Comparison of ENCODE assay signal across 27 mouse cellular contexts in genomic region chr11:115819915-115820623, GRCm38 (mm10). TPM values are rescaled to one million over a fixed set of nuclear protein-coding genes. Genes with fewer than 3 reads are reported as not detected.
DNase-seq lines count a peak whose midpoint lies in the region; ATAC-seq and TF ChIP-seq lines count a peak whose summit lies in the region.
"Had no signal": no experiment of that assay in that cellular context is flagged by ENCODE, and none has a peak within 500 bp of the region (broad histone marks: within the 10 kb centered on the region; RNA-seq: fewer than 3 reads in every experiment).

No protein-coding gene starts in this region.

- H3K4me2 ChIP-seq in kidney, embryonic 14.5 days (replicated peaks; ENCODE audit: low read depth, low read length), result no peak overlapping the region
- no peak overlapping the region for H3K4me2 ChIP-seq in liver, embryonic 13.5 days
- H3K4me2 ChIP-seq in liver, postnatal 0 days (ENCODE audit: low read depth, low read length), result no peak overlapping the region
- H3K4me2 ChIP-seq: embryonic facial prominence, embryonic 13.5 days; forebrain, embryonic 12.5 days; forebrain, embryonic 15.5 days; heart, embryonic 13.5 days; hindbrain, embryonic 14.5 days had no signal

- peak; percentile 44 for DNase-seq in gastrocnemius, adult 18-20 months (ENCODE audit: low spot score)
- no peak for DNase-seq in gastrocnemius, postnatal 14 days
- peak; percentile 60 for DNase-seq in kidney, adult 2 months
- no peak for DNase-seq in liver, embryonic 13.5 days
- DNase-seq in liver, postnatal 0 days, result no peak
- no peak for DNase-seq in left cerebral cortex, adult 9 months (ENCODE audit: low spot score in 2 of 2)
- DNase-seq in cerebellum, postnatal 36 days, result no peak
- DNase-seq: adrenal gland, postnatal 10 days; adrenal gland, postnatal 36 days; cerebellum, adult 18-20 months; cerebellum, adult 9-10 months; cerebellum, postnatal 14 days; gastrocnemius, postnatal 36 days; heart, adult 2 months; heart, postnatal 14 days; heart, postnatal 4 days had no signal

- H3K27me3 ChIP-seq in kidney, adult 2 months (replicated peaks; ENCODE audit: control insufficient read depth, insufficient read depth, low read length), result no peaks in the 10 kb centered on the region
- H3K27me3 ChIP-seq in kidney, embryonic 14.5 days (ENCODE audit: control insufficient read depth, insufficient read depth, low read length), result no peaks in the 10 kb centered on the region
- H3K27me3 ChIP-seq in liver, embryonic 13.5 days, result no peaks in the 10 kb centered on the region
- H3K27me3 ChIP-seq in liver, postnatal 0 days (ENCODE audit: insufficient read depth, low read length), result no peaks in the 10 kb centered on the region
- H3K27me3 ChIP-seq: heart, embryonic 13.5 days had no signal

- no peak for ATAC-seq in kidney, embryonic 14.5 days (ENCODE audit: low FRiP score, low TSS enrichment)
- ATAC-seq in liver, embryonic 13.5 days (ENCODE audit: low read depth), result no peak
- no peak for ATAC-seq in liver, postnatal 0 days
- ATAC-seq: activated CD4-positive, CD25-positive, alpha-beta regulatory T cell, adult 4 months; forebrain, embryonic 15.5 days; hindbrain, postnatal 0 days had no signal

- no peak for TF ChIP-seq EP300 in liver, postnatal 0 days (IDR thresholded peaks at IDR 0.05; ENCODE audit: low read depth)

- intact Hi-C loops in gastrocnemius, postnatal 14 days (cut with DNase I; ENCODE audit: low total_unique reads), result loop anchor here (10.0 kb wide), 1 partner anchor 175 kb away; no protein-coding TSS in a partner anchor

- no peak overlapping the region for H3K9ac ChIP-seq in kidney, embryonic 14.5 days (ENCODE audit: low read depth, low read length)
- peak overlapping the region; percentile 19; the same call in 1 of the 2 replicates for H3K9ac ChIP-seq in liver, embryonic 13.5 days
- no peak overlapping the region for H3K9ac ChIP-seq in liver, postnatal 0 days (replicated peaks)
- H3K9ac ChIP-seq: forebrain, embryonic 12.5 days; forebrain, embryonic 15.5 days; heart, embryonic 13.5 days; hindbrain, embryonic 14.5 days had no signal

- H3K4me1 ChIP-seq in kidney, adult 2 months (ENCODE audit: control insufficient read depth, insufficient read depth, low read length), result peaks cover 6% of the 10 kb centered on the region; the same call in 1 of the 2 replicates
- H3K4me1 ChIP-seq in kidney, embryonic 14.5 days (ENCODE audit: control insufficient read depth, insufficient read depth, low read length), result peaks cover 14% of the 10 kb centered on the region
- H3K4me1 ChIP-seq in liver, embryonic 13.5 days (replicated peaks), result peaks cover 33% of the 10 kb centered on the region
- peaks cover 20% of the 10 kb centered on the region for H3K4me1 ChIP-seq in liver, postnatal 0 days (ENCODE audit: insufficient read depth)

- 48% methylated on average over 16 of the region's 16 CpGs for WGBS in kidney, adult 2 months
- WGBS in kidney, embryonic 14.5 days, result 73% methylated on average over 16 of the region's 16 CpGs
- 89% methylated on average over 16 of the region's 16 CpGs for WGBS in liver, embryonic 13.5 days (ENCODE audit: insufficient replicate concordance)
- WGBS in liver, postnatal 0 days (ENCODE audit: insufficient replicate concordance), result 88% methylated on average over 16 of the region's 16 CpGs

- H3K36me3 ChIP-seq in kidney, adult 2 months (ENCODE audit: control insufficient read depth, insufficient read depth, low read length), result no peaks in the 10 kb centered on the region
- peaks cover 29% of the 10 kb centered on the region for H3K36me3 ChIP-seq in kidney, embryonic 14.5 days (ENCODE audit: control insufficient read depth, insufficient read depth, low read length)
- peaks cover 55% of the 10 kb centered on the region for H3K36me3 ChIP-seq in liver, embryonic 13.5 days
- H3K36me3 ChIP-seq in liver, postnatal 0 days (replicated peaks; ENCODE audit: insufficient read depth, low read length), result peaks cover 13% of the 10 kb centered on the region; the same call in 1 of the 2 replicates

- H3K9me3 ChIP-seq in kidney, embryonic 14.5 days (ENCODE audit: control insufficient read depth, low read length), result no peaks in the 10 kb centered on the region
- no peaks in the 10 kb centered on the region for H3K9me3 ChIP-seq in liver, embryonic 13.5 days (replicated peaks)
- no peaks in the 10 kb centered on the region for H3K9me3 ChIP-seq in liver, postnatal 0 days (ENCODE audit: low read length)
- H3K9me3 ChIP-seq: embryonic facial prominence, embryonic 13.5 days; forebrain, embryonic 12.5 days; forebrain, embryonic 15.5 days; heart, embryonic 10.5 days; heart, embryonic 13.5 days had no signal

- H3K4me3 ChIP-seq in kidney, adult 2 months (ENCODE audit: insufficient read depth, low read depth, low read length), result no peak overlapping the region
- no peak overlapping the region for H3K4me3 ChIP-seq in kidney, embryonic 14.5 days (ENCODE audit: low read length)
- no peak overlapping the region for H3K4me3 ChIP-seq in liver, embryonic 13.5 days (replicated peaks)
- no peak overlapping the region for H3K4me3 ChIP-seq in liver, postnatal 0 days (ENCODE audit: low read depth, low read length)
- H3K4me3 ChIP-seq: embryonic facial prominence, embryonic 13.5 days; erythroblast, embryonic 14.5 days; forebrain, embryonic 12.5 days; forebrain, embryonic 15.5 days; heart, adult 2 months; heart, embryonic 10.5 days; heart, embryonic 13.5 days had no signal

- no peak for TF ChIP-seq CTCF in kidney, adult 2 months (conservative IDR thresholded peaks at IDR 0.05; ENCODE audit: insufficient read depth, insufficient read length, low read depth, low read length)
- no peak for TF ChIP-seq CTCF in liver, postnatal 0 days (IDR thresholded peaks at IDR 0.05; ENCODE audit: low read depth)

- no peak overlapping the region; the same call in 1 of the 2 replicates for H3K27ac ChIP-seq in kidney, adult 2 months (ENCODE audit: insufficient read depth, low read depth, low read length)
- H3K27ac ChIP-seq in kidney, embryonic 14.5 days (ENCODE audit: low read depth, low read length), result no peak overlapping the region
- H3K27ac ChIP-seq in liver, embryonic 13.5 days, result no peak overlapping the region
- no peak overlapping the region for H3K27ac ChIP-seq in liver, postnatal 0 days (ENCODE audit: low read depth)
- H3K27ac ChIP-seq: embryonic facial prominence, embryonic 13.5 days; forebrain, embryonic 12.5 days; forebrain, embryonic 15.5 days; heart, adult 2 months; heart, embryonic 10.5 days; heart, embryonic 13.5 days; hindbrain, embryonic 14.5 days; hindbrain, postnatal 0 days had no signal

- TF ChIP-seq POLR2A in kidney, adult 2 months (IDR thresholded peaks at IDR 0.05; ENCODE audit: low read depth, low read length), result no peak

RNA-seq across cellular contexts. Expression of gene Llgl2, which starts 3.8 kb away (rescaled TPM):
- 1 to 10 TPM; 6.3 to 8.1 TPM for total RNA-seq in gastrocnemius, adult 18-20 months (2021)
- total RNA-seq in gastrocnemius, postnatal 14 days (2021), result 10 to 100 TPM; 11.2 to 11.5 TPM
- 153 and 166 TPM in 2 replicates for polyA plus RNA-seq in kidney, adult 2 months (2012; rRNA removed)
- polyA plus RNA-seq in kidney, embryonic 14.5 days (2014; fragmentation: Nextera tagmentation; extraction: Ambion mirVana), result 24.3 and 28.7 TPM in 2 replicates
- polyA plus RNA-seq in liver, embryonic 13.5 days (2015; fragmentation: Nextera tagmentation; extraction: Ambion mirVana), result 9.8 and 10.2 TPM in 2 replicates
- 15.1 and 20.9 TPM in 2 replicates for polyA plus RNA-seq in liver, postnatal 0 days (2015; fragmentation: Nextera tagmentation; extraction: Ambion mirVana)

RNA-seq across cellular contexts. Expression of gene Tsen54, which starts 5.5 kb away (rescaled TPM):
- total RNA-seq in gastrocnemius, adult 18-20 months (2021), result 1 to 10 TPM; 5.0 to 6.5 TPM
- total RNA-seq in gastrocnemius, postnatal 14 days (2021), result 1 to 10 TPM; 5.8 to 7.8 TPM
- polyA plus RNA-seq in kidney, adult 2 months (2012; rRNA removed), result 36.4 and 43.4 TPM in 2 replicates
- polyA plus RNA-seq in kidney, embryonic 14.5 days (2014; fragmentation: Nextera tagmentation; extraction: Ambion mirVana), result 26.2 and 34.9 TPM in 2 replicates
- polyA plus RNA-seq in liver, embryonic 13.5 days (2015; fragmentation: Nextera tagmentation; extraction: Ambion mirVana), result 19.3 and 20.1 TPM in 2 replicates
- polyA plus RNA-seq in liver, postnatal 0 days (2015; fragmentation: Nextera tagmentation; extraction: Ambion mirVana), result 7.7 and 8.8 TPM in 2 replicates

RNA-seq across cellular contexts. Expression of gene Caskin2, which starts 6.6 kb away (rescaled TPM):
- 10 to 100 TPM; 13.1 to 18.2 TPM for total RNA-seq in gastrocnemius, adult 18-20 months (2021)
- 10 to 100 TPM; 18.4 to 20.1 TPM for total RNA-seq in gastrocnemius, postnatal 14 days (2021)
- polyA plus RNA-seq in kidney, adult 2 months (2012; rRNA removed), result 36.9 and 46.7 TPM in 2 replicates
- 14.2 and 17.5 TPM in 2 replicates for polyA plus RNA-seq in kidney, embryonic 14.5 days (2014; fragmentation: Nextera tagmentation; extraction: Ambion mirVana)
- polyA plus RNA-seq in liver, embryonic 13.5 days (2015; fragmentation: Nextera tagmentation; extraction: Ambion mirVana), result 5.7 and 6.0 TPM in 2 replicates
- 3.2 and 3.3 TPM in 2 replicates for polyA plus RNA-seq in liver, postnatal 0 days (2015; fragmentation: Nextera tagmentation; extraction: Ambion mirVana)

RNA-seq across cellular contexts. Expression of gene Myo15b, which starts 38.1 kb away (rescaled TPM):
- not detected for total RNA-seq in gastrocnemius, adult 18-20 months (2021)
- under 1 TPM in 1 of 2 experiments, not detected in 1; 0.09 TPM for total RNA-seq in gastrocnemius, postnatal 14 days (2021)
- 104 and 132 TPM in 2 replicates for polyA plus RNA-seq in kidney, adult 2 months (2012; rRNA removed)
- 2.8 and 5.5 TPM in 2 replicates for polyA plus RNA-seq in kidney, embryonic 14.5 days (2014; fragmentation: Nextera tagmentation; extraction: Ambion mirVana)
- polyA plus RNA-seq in liver, embryonic 13.5 days (2015; fragmentation: Nextera tagmentation; extraction: Ambion mirVana), result 0.36 and 0.46 TPM in 2 replicates
- polyA plus RNA-seq in liver, postnatal 0 days (2015; fragmentation: Nextera tagmentation; extraction: Ambion mirVana), result 2.4 and 2.7 TPM in 2 replicates
- total RNA-seq: adrenal gland, adult 18-20 months; gastrocnemius, postnatal 36 days had no signal
- polyA plus RNA-seq: activated CD4-positive, CD25-positive, alpha-beta regulatory T cell, adult 4 months; erythroblast, embryonic 14.5 days; hindbrain, embryonic 14.5 days had no signal

RNA-seq across cellular contexts. Expression of gene Tmem94, which starts 54.8 kb away (rescaled TPM):
- 10 to 100 TPM; 85.1 to 88.2 TPM for total RNA-seq in gastrocnemius, adult 18-20 months (2021)
- total RNA-seq in gastrocnemius, postnatal 14 days (2021), result 10 to 100 TPM; 52.7 to 61.5 TPM
- polyA plus RNA-seq in kidney, adult 2 months (2012; rRNA removed), result 77.1 and 97.8 TPM in 2 replicates
- polyA plus RNA-seq in kidney, embryonic 14.5 days (2014; fragmentation: Nextera tagmentation; extraction: Ambion mirVana), result 12.4 and 19.9 TPM in 2 replicates
- 8.2 and 10.9 TPM in 2 replicates for polyA plus RNA-seq in liver, embryonic 13.5 days (2015; fragmentation: Nextera tagmentation; extraction: Ambion mirVana)
- polyA plus RNA-seq in liver, postnatal 0 days (2015; fragmentation: Nextera tagmentation; extraction: Ambion mirVana), result 4.1 and 4.2 TPM in 2 replicates

Comparison
In these comparisons a context has a peak if more than half of its experiments do, and no peak if none do; other contexts are left out.
1. DNase-seq: peak in gastrocnemius, adult 18-20 months (single experiment) and kidney, adult 2 months (single experiment); none in gastrocnemius, postnatal 14 days (single experiment), liver, embryonic 13.5 days (single experiment), liver, postnatal 0 days (single experiment), left cerebral cortex, adult 9 months (0 of 2) and cerebellum, postnatal 36 days (0 of 2).